Mouse (Mus musculus) thymus, postnatal 4 days (tissue): Measurements from ENCODE around the gene Olfr816.
"Not testable (repeated sequence)": the region's sequence is repeated elsewhere in the genome, so short reads cannot be mapped to it uniquely, and the experiment has no call there.

Experiments used
- DNase-seq: peaks from one replicate; pipeline ENCODE4 v3.0.0; 2021

The Olfr816 gene

DNA sequence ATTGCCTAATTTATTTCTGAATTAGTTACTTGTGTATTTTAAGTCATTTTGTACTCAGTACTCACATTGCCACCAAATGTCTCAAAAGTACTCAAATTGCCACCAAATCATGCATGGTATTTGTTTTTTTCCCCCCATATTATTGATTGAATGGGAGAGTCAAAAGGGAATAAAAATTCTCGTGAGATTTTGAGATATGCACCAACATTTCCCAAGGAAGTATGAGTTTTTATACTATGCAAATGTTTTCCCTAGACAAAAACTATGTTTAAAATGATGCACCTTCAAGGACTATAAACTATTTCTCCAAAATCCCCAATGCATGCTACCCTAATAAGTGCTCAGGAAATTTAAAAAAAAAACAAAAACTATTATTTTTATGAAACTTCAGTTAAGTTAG is at the start of gene Olfr816:
Gene Olfr816, minus strand, starts transcription at position 101 of the 400 bp plus-strand sequence.
- no peak for DNase-seq

DNA sequence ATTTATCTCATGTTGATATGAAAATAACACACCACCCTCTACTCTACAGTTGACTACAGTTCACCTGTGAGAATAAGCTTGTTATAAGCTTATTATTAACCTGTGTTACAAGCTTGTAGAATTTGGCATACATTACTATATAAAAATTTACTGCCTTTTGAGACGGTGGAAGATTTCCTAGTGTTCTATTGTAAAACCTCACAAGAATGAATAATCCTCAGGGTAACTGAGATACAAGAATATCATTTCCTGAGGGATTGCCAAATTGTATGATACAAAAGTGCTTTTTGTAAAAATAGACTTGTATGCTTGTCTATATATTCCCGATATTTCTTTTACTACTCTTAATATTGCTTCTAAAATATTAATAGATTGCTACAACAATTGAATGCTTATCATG is 33.6 kb upstream of the Olfr816 start, which contains the start of gene Olfr818:
Gene Olfr818, minus strand, starts transcription at position 101 of the 400 bp plus-strand sequence.
- DNase-seq, result no peak

DNA sequence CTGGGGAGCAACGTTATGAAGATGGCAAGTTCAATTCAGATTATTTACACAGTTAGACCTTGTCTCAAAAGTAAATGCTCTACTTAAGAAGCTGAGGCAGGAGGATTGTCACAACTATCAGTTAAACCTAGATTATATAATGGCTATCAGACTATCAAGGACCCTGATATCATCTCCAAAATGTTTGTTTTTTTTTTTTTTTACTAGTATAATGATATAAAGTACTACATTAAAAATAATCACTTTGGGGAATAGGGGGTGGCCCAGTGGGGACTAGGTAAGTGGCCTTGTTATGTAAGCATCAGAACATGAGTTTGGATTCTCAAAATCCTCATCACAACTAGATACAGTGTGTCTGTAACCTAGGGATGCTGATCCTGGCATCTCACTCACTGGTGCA is 9.6 kb downstream of the Olfr816 start, which contains the start of gene Olfr815:
Gene Olfr815, minus strand, starts transcription at position 101 of the 400 bp plus-strand sequence.
- not testable (repeated sequence) for DNase-seq

GRCm38 (mm10) chr10:129885934-129886333 is 29.5 kb downstream of the Olfr816 start:
- no peak for DNase-seq

DNA sequence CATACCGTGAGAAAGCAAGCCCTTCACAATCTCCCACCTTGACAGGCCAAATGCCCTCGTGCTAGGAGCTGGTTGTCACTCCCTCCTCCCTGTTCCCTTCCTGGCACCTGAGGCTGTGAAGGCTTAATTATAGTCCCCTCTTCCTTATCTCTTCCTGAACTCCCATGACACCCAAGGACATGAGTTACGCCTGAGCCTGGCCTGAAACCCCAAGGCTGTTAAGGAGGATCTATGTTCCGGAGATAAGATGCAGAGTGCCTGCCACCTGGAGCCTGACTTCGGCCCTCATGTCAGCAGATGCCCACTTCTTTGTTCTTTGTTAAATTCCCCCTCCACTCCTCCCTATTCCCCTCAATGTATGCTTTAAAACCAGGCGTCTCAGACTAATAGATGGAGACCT is 29.9 kb downstream of the Olfr816 start:
- DNase-seq, result not testable (repeated sequence)

DNA sequence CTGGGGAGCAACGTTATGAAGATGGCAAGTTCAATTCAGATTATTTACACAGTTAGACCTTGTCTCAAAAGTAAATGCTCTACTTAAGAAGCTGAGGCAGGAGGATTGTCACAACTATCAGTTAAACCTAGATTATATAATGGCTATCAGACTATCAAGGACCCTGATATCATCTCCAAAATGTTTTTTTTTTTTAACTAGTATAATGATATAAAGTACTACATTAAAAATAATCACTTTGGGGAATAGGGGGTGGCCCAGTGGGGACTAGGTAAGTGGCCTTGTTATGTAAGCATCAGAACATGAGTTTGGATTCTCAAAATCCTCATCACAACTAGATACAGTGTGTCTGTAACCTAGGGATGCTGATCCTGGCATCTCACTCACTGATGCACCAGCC is 35.6 kb downstream of the Olfr816 start, which contains the start of gene Olfr814:
Gene Olfr814, minus strand, starts transcription at position 101 of the 400 bp plus-strand sequence.
- DNase-seq, result not testable (repeated sequence)
